Mouse (Mus musculus) layer of hippocampus, adult 9-11 months (tissue): ENCODE measurements around the gene 4930524B15Rik.
"Not testable (repeated sequence)": the region's sequence is repeated elsewhere in the genome, so short reads cannot be mapped to it uniquely, and the experiment has no call there.

ENCODE experiments used
- DNase-seq: peaks from one replicate; pipeline ENCODE4 v3.0.0; 2022

The 4930524B15Rik gene

GRCm38 (mm10) chr11:31965256-31966134 is at the start of gene 4930524B15Rik:
TSS of gene 4930524B15Rik (plus strand) at chr11:31965592.
- no peak for DNase-seq

DNA sequence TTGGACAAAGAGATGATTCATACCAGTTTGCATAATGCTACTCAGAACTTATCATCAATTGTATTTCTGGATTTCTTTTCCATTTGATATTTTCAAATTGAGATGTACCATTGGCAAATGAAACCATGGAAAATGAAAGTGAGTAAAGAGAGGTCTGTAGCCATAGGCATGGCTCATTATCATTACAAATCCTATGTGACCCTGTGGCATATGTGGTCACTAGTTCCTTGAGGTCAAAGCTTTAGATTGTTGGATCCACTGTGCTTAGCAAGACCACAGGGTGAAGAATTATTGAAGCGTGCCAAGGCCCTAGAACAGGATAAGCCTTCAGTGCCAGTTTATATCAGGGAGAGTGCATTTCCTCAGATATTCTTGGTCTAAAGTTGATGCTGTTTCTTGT is 47.6 kb upstream of the 4930524B15Rik start:
- DNase-seq, result no peak

- no peak for DNase-seq
Observed at GRCm38 (mm10) chr11:31930051-31930450, 35.3 kb upstream of the 4930524B15Rik start.

DNA sequence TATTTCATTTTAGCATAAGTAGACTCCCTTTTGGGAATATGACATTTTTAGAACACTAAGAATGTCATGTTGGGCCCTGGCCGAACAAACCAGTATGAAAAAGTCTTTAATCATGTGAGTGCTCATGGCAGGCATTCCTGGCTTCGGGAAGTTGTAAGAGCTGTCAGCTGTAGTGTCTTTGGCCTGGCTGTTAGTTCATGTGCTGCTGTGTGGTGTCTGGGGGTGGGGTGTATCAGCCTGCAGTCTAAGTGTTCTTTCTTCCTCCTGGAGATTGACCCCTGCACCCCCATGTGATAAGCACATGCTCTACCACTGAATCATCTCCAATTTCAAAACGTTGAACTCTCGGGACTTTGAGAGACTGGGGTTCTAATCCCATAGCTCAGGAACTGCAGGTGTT is 29.7 kb upstream of the 4930524B15Rik start:
- DNase-seq, result no peak

GRCm38 (mm10) chr11:31936910-31937525 is 28.4 kb upstream of the 4930524B15Rik start:
- DNase-seq, result no peak

DNA sequence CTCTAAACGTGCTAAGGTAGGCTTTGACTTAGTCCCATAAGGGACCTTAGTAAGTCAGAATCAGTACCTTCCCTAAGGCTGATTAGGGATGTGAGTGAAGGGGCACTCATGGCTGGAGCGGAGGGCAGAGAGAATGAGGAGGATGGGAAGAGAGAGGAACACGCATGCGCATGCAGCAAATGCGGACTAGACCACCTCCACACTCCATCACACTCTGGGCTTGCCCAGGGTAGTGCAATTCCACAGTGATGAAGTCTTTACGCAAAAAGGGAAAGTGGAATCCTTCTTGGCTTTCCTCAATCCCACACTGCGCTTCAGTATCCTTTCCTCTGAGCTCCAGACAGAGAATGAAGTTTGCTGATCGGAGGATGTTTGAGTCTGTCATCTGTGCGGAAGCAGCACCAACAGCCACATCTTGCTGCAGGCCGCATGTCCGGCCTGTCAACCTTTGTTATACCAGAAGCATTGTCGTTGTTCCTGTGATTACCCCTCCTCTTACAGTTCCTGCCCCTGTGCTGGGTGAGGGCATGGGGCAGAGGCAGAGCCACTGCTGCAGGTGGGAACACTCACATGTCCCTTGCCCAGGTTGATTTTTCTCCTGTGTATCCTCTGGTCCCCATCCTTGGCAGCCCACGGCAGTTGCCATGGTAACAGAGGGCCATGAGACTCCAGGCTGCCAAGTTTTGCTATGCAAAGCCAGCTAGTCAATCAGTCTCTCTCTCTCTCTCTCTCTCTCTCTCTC is 24.3 kb upstream of the 4930524B15Rik start:
- DNase-seq, result peak; percentile 84

GRCm38 (mm10) chr11:31941640-31942638 is 23.5 kb upstream of the 4930524B15Rik start:
- DNase-seq, result no peak

- DNase-seq, result no peak
Observed at GRCm38 (mm10) chr11:31945471-31945870, 19.9 kb upstream of the 4930524B15Rik start.

DNA sequence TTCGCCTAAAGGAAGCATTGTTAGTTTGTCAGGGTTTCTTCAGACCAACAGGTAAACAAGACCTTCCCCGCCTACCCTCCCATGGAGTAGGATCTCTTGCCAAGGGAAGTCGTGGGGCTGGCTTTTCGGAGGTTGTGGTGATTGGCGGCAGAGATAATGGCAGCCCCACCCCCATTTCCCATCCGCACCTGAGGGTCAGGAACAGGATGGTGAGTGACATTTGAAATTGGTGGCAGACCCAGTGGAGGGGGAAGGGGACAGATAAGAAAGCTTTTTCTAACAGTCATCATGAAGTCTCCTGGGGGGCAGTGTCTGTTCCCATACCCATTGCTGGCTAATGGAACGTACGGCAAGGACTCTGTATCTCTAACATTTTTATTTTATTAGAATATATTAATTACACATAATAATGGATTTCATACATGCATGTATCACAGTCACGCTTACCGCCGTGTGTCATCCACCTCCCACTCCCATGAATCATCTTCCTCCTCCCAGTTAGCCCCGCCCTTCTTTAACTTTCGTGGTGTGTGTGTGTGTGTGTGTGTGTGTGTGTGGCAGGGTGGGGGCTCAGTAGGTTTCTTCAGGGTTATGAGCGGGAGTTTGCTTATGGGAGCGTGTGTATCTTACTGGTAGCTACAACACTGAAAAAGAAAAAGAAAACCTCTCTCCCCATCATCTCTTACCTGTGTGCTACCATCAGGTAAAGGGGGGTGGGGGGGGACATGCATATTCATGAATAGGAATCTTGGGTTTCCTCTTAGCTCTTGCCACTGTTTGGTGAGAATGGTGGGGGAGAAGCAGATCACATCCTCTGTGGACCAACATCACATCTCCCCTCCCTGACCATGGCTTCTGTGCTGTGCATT is 16.7 kb upstream of the 4930524B15Rik start:
- peak; percentile 59 for DNase-seq

GRCm38 (mm10) chr11:31949331-31949785 is 16.0 kb upstream of the 4930524B15Rik start:
- peak; percentile 53 for DNase-seq

- no peak for DNase-seq
Observed at GRCm38 (mm10) chr11:31960071-31960470, 5.3 kb upstream of the 4930524B15Rik start.

DNA sequence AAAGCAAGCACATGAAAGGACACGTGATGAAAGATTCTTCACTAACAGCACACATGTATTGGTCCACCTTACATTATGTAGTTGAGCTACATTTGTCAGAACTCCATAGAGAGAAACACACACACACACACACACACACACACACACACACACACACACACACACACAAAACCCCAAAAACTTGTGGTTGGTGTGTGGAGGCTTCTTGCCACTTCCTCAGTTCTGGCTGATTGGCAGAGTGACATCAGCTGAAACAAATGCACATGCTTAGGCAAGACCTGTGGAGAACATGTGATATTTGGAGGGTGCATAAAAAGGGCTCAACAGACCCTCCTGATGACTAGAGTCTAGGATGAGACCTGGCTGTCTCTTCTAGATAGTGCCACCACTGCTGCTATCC is 1.4 kb upstream of the 4930524B15Rik start:
- no peak for DNase-seq

GRCm38 (mm10) chr11:31974132-31974531 is 8.7 kb downstream of the 4930524B15Rik start:
- DNase-seq, result no peak

DNA sequence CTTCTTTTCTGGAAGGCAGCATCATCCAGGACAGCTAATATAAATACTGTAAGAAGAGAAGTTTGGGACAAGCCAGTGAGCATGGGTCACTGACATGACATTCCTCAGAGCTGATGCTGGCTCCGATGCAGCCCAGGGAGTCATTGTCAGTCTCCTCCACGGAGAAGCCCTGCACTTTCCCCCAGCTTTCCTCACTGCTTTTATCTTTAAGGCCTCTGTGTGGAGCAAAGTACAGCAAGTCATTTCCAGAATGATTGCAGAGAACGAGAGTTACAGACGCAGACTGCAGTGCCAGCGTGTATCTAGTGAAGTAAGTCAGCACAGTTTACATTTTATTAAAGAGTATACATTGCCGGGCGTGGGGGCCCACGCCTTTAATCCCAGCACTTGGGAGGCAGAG is 9.4 kb downstream of the 4930524B15Rik start:
- no peak for DNase-seq

GRCm38 (mm10) chr11:31975678-31976077 is 10.3 kb downstream of the 4930524B15Rik start:
- DNase-seq, result no peak

DNA sequence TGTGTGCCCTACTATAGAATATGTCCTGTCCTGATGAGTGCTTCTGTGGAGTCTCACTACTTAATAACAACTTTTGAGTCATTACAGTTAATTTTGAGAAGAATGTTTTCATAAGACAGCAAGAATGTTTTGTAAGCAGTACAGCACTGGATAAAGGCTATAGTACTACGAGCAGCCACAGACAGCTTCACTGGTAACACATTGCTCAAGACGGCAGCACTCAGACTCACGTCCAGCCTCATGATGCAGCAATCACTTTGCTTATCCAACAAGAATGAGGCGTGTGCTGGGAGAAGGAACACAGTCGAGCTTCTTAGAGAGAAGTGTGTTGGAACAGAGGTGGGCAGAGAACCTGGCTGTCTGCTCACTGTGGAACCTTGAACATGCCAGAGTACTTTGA is 10.7 kb downstream of the 4930524B15Rik start:
- no peak for DNase-seq

GRCm38 (mm10) chr11:31980089-31980488 is 14.7 kb downstream of the 4930524B15Rik start:
- DNase-seq, result not testable (repeated sequence)

DNA sequence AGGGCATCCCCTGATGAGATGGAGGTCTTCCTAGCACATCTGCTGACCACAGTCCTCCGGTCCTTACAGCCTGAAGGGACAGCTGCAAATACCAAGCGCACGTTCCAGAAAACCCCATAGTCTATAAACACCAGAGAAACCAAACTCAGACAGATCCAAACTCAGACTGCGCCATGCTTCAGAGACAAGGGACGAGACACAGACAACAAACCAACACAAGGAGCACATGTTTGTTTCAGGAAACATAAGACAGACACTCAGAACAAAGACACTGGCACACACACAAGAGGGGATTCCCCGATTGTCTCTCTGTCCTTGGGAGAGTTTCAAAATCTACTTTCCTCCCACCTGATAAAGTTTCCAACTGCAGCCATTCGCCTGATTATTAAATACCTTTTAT is 16.4 kb downstream of the 4930524B15Rik start:
- DNase-seq, result no peak

GRCm38 (mm10) chr11:31982247-31982943 is 17.0 kb downstream of the 4930524B15Rik start:
- DNase-seq, result not testable (repeated sequence)

GRCm38 (mm10) chr11:31983249-31983648 is 17.9 kb downstream of the 4930524B15Rik start:
- DNase-seq, result no peak
